Mouse (Mus musculus) stomach, embryonic 15.5 days (tissue): ENCODE results near the gene Mob2. TPM values are rescaled to one million over a fixed set of nuclear protein-coding genes. Genes with fewer than 3 reads are reported as not detected.

Source experiments
- ATAC-seq: fragments of 200-750 bp; cut with Nextera tagmentation; 2 replicates; pipeline ENCODE4 v1.8.0; 2017; ENCODE audit warnings: low read depth, moderate number of reproducible peaks, moderate TSS enrichment; ENCODE audit not compliant: insufficient read depth, low FRiP score
- H3K27ac ChIP-seq: fragments of 300-500 bp; sonication (generic); 2 replicates; pipeline ENCODE4 v1.5.1; 2015; ENCODE audit warnings: mild to moderate bottlenecking, inconsistent platforms
- H3K27me3 ChIP-seq: fragments of 300-500 bp; sonication (generic); replicated peaks from 2 replicates; pipeline ENCODE4 v1.6.1; 2015; ENCODE audit warnings: inconsistent platforms
- H3K36me3 ChIP-seq: fragments of 300-500 bp; sonication (generic); 2 replicates; pipeline ENCODE4 v1.6.1; 2015; ENCODE audit warnings: inconsistent platforms
- H3K4me1 ChIP-seq: fragments of 300-500 bp; sonication (generic); 2 replicates; pipeline ENCODE4 v1.6.1; 2015; ENCODE audit warnings: inconsistent platforms
- H3K4me2 ChIP-seq: fragments of 300-500 bp; sonication (generic); 2 replicates; pipeline ENCODE4 v1.6.1; 2015; ENCODE audit warnings: mild to moderate bottlenecking, inconsistent platforms
- H3K4me3 ChIP-seq: fragments of 300-500 bp; sonication (generic); replicated peaks from 2 replicates; pipeline ENCODE4 v1.5.1; 2015; ENCODE audit warnings: inconsistent platforms
- H3K9ac ChIP-seq: fragments of 300-500 bp; sonication (generic); 2 replicates; pipeline ENCODE4 v1.6.1; 2015; ENCODE audit warnings: inconsistent platforms
- H3K9me3 ChIP-seq: fragments of 300-500 bp; sonication (generic); 2 replicates; pipeline ENCODE4 v1.6.1; 2016; ENCODE audit warnings: inconsistent platforms
- WGBS: fragments of 180-500 bp; shearing (Covaris S2); methylation state at CpG from one replicate; pipeline ENCODE4 v1.1.7; 2015; 5-methylcytosine and 5-hydroxymethylcytosine counted together
- polyA plus RNA-seq: library from polyadenylated mRNA; unstranded; fragments of >200 nt; fragmentation: Nextera tagmentation; extraction: Ambion mirVana; gene quantifications from 2 replicates; pipeline ENCODE4 v1.2.1, GENCODE M21; 2015

The Mob2 gene
- polyA plus RNA-seq, result 65.2 and 67.8 TPM in 2 replicates

DNA sequence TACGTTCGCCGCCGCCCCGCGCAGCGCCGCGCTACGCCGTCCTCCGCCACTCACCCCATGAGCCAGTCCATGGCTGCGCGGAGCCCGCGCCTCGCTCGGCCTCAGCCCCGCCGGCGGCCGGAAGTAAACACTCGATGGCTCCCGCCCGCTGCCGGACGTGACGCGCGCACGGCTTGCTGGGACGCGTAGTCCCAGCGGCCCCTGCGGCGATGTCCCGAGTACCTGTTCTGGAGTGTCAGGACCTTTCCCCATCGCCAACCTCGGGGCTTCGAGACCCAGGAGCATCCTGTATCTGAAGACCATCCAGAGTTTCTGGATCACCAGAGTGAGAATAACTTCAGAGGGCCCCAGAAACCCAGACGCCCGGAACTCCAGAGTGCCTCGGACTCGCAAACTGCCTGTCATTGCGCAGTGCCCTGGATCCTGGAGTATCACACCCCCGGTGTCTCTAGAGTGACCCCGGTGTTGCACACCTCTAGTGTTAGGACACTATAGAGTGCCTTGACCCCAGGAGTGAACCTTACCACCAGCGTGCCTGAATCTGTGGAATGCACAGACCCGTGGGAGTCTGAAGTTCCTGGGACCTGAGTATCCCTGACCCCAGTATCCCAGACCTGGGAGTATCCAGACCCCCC is at the start of gene Mob2:
Mob2 (minus strand) TSS at position 135 of the 635 bp plus-strand sequence.
- Histone ChIP-seq H3K27ac (peak within 1 kb of the TSS; percentile 76), H3K36me3 (no peaks in the 10 kb centered on the region), H3K27me3 (no peaks in the 10 kb centered on the region), H3K4me1 (peaks cover 35% of the 10 kb centered on the region), H3K9me3 (no peaks in the 10 kb centered on the region), H3K4me2 (peak within 1 kb of the TSS; percentile 90), H3K4me3 (peak within 1 kb of the TSS; percentile 98), H3K9ac (peak within 1 kb of the TSS; percentile 97)
- WGBS, result under 1% methylated on average over 49 of the region's 49 CpGs
- ATAC-seq, result peak; percentile 92

DNA sequence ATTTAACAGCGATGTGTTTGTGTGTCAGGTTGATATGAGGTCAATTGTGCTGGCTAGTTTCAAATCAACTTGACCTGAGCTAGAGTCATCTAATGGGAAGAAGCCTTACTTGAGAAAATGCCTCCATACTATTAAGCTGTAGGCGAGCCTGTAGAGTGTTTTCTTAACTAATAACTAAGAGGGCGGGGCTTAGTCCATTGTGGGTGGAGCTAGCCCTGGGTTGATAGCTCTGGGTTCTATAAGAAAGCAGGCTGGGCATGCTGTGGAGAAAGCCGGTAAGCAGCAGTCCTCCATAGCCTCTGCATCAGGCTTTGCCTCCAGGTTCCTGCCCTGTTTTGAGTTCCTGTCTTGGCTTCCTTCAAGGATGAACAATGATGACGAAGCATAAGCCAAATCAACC is 43.9 kb upstream of the Mob2 start:
- no peak overlapping the region for H3K4me3 ChIP-seq
- H3K36me3 ChIP-seq, result no peaks in the 10 kb centered on the region
- H3K4me2 ChIP-seq, result no peak overlapping the region
- H3K9me3 ChIP-seq, result no peaks in the 10 kb centered on the region
- H3K27me3 ChIP-seq, result no peaks in the 10 kb centered on the region
- no peak overlapping the region for H3K27ac ChIP-seq
- H3K9ac ChIP-seq, result no peak overlapping the region
- ATAC-seq, result no peak
- no peaks in the 10 kb centered on the region for H3K4me1 ChIP-seq
- 53% methylated on average over 5 of the region's 5 CpGs for WGBS

DNA sequence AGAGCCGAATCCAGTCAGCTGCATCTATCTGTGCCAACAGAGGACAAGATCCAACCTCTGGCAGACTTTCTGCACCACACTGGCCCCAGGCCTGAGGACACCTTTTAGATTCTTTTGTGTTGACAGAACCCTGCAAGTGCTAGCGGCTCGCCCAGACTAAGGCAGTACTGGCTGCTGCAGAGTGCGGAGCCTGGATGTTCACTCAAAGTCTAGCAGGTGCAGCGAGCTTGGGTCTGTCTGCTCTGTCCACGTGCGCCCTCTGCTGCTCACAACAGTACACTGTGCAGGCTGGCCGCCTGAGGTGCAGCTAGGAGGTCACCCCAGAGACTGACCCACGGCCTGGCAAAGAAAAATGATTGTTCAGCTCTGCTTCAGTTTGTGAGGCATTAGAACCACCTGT is 36.9 kb upstream of the Mob2 start:
- WGBS, result 7% methylated on average over 9 of the region's 9 CpGs
- Histone ChIP-seq H3K27ac (no peak overlapping the region), H3K4me2 (no peak overlapping the region), H3K27me3 (peaks cover 44% of the 10 kb centered on the region), H3K4me1 (peaks cover 15% of the 10 kb centered on the region), H3K9ac (no peak overlapping the region), H3K36me3 (no peaks in the 10 kb centered on the region), H3K9me3 (no peaks in the 10 kb centered on the region), H3K4me3 (no peak overlapping the region)
- peak; percentile 59 for ATAC-seq

DNA sequence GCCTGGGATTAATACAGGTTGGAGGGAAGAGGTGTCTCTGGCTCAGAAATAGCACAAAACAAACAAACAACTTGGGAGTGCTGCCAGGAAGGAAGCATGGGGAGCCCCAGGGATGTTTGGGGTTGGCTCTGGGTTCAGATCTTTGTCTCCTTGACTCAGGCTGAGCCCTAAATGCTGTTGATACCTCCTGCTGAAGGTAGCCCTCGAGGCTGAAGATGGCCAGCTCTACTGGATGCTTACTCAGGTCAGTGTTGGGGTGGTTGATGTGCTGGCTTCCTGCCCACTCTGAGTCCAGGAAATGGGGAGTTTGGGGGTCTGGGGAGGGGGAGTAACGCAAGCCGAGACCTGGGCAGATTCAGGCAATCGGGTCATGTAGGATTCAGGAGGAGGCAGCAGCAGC is 35.8 kb upstream of the Mob2 start:
- Histone ChIP-seq H3K4me3 (no peak overlapping the region), H3K36me3 (no peaks in the 10 kb centered on the region), H3K9ac (no peak overlapping the region), H3K9me3 (no peaks in the 10 kb centered on the region), H3K4me1 (peaks cover 15% of the 10 kb centered on the region), H3K27ac (no peak overlapping the region), H3K4me2 (no peak overlapping the region), H3K27me3 (peaks cover 53% of the 10 kb centered on the region)
- 69% methylated on average over 4 of the region's 4 CpGs for WGBS
- ATAC-seq, result no peak

DNA sequence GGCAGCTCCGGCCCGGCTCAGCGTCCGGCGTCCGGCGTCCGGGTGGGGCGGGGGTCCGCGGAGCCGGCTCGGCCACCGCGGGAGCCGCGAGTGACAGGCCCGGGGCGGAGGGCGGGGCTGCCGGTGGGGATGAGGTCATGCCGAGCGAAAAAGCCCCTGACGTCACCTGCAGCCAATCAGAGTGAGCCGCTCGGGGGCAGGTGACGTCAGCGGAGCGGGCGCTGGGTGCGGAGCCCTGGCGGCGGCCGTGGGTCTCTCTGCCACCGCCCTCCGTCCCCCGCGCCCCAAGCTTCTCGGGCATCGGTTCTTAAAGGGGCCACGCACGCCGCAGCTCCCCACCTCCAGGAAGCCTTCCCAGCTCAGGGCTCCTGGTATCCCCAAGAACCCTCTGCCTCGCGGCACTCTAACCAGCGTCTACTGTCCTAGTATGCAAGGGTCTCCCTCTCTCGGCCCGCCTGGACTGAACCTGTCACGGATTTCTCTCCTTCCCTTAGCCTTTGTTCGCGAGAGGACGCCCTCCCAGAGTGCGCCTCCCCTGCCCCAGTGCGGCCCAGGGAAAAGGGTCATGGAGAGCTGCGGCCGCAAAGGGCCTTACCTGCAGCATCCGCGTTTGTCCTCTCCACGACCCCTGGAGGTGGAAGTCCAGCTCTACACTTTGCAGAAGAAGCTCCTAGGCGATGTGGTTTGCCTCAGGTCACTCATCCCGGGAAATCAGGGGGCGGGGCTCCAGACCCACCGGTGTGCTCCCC is 34.5 kb upstream of the Mob2 start, which contains the start of gene Dusp8:
Dusp8 (minus strand) TSS at position 661 of the 749 bp plus-strand sequence.
- H3K36me3 ChIP-seq, result no peaks in the 10 kb centered on the region
- H3K4me3 ChIP-seq, result peak within 1 kb of the TSS; percentile 70
- peak within 1 kb of the TSS; percentile 73 for H3K9ac ChIP-seq
- WGBS, result under 1% methylated on average over 60 of the region's 63 CpGs
- ATAC-seq, result peak; percentile 87
- H3K4me1 ChIP-seq, result peaks cover 15% of the 10 kb centered on the region
- H3K27ac ChIP-seq, result peak within 1 kb of the TSS; percentile 44; the same call in 1 of the 2 replicates
- H3K27me3 ChIP-seq, result peaks cover 57% of the 10 kb centered on the region
- no peaks in the 10 kb centered on the region for H3K9me3 ChIP-seq
- peak within 1 kb of the TSS; percentile 99 for H3K4me2 ChIP-seq

DNA sequence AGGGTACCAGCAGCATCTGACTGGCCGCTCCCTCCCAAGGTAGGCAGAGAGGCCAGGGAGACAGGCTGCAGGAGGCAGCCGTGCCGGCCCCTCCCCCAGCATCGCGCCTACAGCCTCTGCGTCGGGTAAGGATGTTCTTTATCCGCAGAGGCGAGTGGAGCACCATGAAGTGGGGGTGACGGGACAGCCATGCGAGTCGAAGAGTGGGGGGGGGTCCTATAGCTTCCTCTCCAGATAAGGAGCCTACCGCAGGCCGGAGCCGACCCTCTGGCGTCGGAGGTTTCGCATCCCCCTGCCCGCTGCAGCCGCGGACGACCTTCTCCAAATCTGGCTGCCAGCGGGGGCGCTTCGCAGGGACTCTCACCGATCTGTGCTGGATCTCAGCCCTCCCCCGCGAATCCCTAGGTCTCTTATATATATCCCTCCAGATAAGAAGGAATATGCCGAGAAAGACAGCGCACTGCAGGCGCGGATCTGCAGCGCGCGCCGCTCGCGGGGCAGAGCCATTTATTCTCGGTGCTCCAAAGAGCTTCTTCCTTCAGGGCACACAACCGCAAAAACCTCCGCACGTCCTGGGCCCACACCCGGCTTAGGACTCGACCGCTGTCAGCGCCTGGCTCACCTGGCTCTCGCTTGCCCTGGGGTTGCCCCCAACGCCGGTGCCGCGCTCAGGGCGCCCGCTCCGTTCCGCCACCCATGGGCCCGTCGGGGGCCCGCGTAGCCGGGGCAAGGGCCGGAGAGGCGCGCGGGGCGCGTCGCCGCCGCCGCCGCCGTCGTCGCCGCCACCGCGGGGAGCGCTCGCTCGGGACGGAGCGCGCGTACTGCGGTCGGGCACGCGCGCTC is 33.7 kb upstream of the Mob2 start:
- Histone ChIP-seq H3K27ac (peak overlapping the region; percentile 44; the same call in 1 of the 2 replicates), H3K4me3 (peak overlapping the region; percentile 70), H3K36me3 (no peaks in the 10 kb centered on the region), H3K4me1 (peaks cover 18% of the 10 kb centered on the region), H3K9me3 (no peaks in the 10 kb centered on the region), H3K27me3 (peaks cover 57% of the 10 kb centered on the region), H3K9ac (peak overlapping the region; percentile 73), H3K4me2 (peak overlapping the region; percentile 99)
- peak; percentile 19 for ATAC-seq
- under 1% methylated on average over 88 of the region's 89 CpGs for WGBS

DNA sequence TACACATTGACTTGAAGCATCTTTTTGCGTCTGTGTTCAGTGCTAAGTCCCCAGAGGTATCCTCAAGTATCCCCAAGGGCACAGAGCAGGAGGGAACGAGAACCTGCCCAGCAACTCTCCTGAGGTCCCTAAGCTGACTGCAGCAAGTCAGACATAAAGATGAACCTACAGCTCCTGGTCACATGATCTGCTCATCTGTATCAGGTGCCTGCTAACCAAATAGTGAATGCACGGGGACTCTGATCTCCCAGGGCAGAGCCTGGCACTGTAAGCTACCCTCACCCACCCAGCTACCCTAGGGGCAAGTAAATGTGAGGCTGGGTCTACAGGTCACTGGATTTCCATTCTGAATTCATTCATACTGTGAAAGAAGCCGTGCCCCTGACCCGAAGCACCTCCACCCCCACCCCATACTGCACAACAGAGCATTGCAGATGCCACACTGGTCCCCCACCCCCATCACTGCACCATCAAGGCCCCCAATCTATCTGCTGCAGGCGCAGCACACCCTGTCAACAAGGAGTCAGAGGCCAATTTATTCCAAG is 32.9 kb upstream of the Mob2 start:
- H3K9ac ChIP-seq, result peak overlapping the region; percentile 73; the same call in 1 of the 2 replicates
- ATAC-seq, result no peak
- H3K9me3 ChIP-seq, result no peaks in the 10 kb centered on the region
- peaks cover 57% of the 10 kb centered on the region for H3K27me3 ChIP-seq
- H3K4me3 ChIP-seq, result peak overlapping the region; percentile 70
- WGBS, result 29% methylated on average over 6 of the region's 6 CpGs
- H3K36me3 ChIP-seq, result no peaks in the 10 kb centered on the region
- no peak overlapping the region for H3K27ac ChIP-seq
- H3K4me2 ChIP-seq, result peak overlapping the region; percentile 99
- peaks cover 25% of the 10 kb centered on the region for H3K4me1 ChIP-seq

DNA sequence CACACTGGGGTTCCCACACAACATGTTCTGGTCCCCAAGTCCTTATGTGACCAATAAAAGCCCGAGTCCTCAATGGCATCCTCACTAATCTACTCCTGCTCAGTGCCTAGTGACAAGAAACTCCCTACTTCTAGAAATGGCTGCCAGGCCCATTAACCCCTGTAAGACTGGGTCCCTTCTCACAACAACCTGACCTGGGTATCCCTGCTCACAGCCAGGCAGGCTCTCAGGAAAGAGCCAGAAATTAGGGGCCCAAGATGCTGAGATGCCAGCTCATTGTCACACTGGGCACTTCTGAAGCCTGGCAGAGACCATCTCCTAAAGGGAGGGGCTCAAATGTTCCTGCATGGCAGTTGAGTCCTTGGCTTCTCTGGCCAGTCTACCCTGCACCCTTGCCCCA is 32.1 kb upstream of the Mob2 start:
- H3K27me3 ChIP-seq, result peaks cover 57% of the 10 kb centered on the region

DNA sequence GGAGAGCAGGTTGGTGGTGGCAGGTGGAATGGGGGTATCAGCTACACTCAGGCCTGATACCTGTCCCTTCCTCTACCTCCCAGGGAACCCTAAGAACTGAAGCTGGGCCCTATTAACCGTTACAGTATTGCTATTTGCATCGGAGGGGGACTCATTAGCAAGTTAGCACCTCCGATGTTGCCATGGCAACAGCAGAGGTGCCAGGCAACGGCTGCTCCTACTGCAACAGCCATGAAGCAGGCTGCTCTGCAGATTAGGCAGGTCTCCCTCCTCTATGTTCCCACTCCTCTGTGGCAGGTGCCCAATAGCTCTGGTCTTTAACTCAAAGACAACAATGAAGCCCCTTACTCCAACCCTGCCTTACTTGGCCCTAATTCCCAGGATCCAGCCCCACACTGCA is 31.0 kb upstream of the Mob2 start:
- ATAC-seq, result no peak
- Histone ChIP-seq H3K9me3 (no peaks in the 10 kb centered on the region), H3K9ac (no peak overlapping the region), H3K4me1 (peaks cover 30% of the 10 kb centered on the region), H3K27me3 (peaks cover 51% of the 10 kb centered on the region), H3K27ac (no peak overlapping the region), H3K36me3 (no peaks in the 10 kb centered on the region), H3K4me3 (no peak overlapping the region), H3K4me2 (no peak overlapping the region)
- 6% methylated on average over 4 of the region's 4 CpGs for WGBS

More for the DNA sequence above, 32.1 kb upstream of the Mob2 start:
- Histone ChIP-seq H3K9ac (no peak overlapping the region), H3K9me3 (no peaks in the 10 kb centered on the region), H3K4me2 (no peak overlapping the region), H3K27ac (no peak overlapping the region), H3K4me3 (no peak overlapping the region), H3K36me3 (no peaks in the 10 kb centered on the region), H3K4me1 (peaks cover 30% of the 10 kb centered on the region)
- 51% methylated on average over 1 of the region's 1 CpGs for WGBS
- ATAC-seq, result no peak

DNA sequence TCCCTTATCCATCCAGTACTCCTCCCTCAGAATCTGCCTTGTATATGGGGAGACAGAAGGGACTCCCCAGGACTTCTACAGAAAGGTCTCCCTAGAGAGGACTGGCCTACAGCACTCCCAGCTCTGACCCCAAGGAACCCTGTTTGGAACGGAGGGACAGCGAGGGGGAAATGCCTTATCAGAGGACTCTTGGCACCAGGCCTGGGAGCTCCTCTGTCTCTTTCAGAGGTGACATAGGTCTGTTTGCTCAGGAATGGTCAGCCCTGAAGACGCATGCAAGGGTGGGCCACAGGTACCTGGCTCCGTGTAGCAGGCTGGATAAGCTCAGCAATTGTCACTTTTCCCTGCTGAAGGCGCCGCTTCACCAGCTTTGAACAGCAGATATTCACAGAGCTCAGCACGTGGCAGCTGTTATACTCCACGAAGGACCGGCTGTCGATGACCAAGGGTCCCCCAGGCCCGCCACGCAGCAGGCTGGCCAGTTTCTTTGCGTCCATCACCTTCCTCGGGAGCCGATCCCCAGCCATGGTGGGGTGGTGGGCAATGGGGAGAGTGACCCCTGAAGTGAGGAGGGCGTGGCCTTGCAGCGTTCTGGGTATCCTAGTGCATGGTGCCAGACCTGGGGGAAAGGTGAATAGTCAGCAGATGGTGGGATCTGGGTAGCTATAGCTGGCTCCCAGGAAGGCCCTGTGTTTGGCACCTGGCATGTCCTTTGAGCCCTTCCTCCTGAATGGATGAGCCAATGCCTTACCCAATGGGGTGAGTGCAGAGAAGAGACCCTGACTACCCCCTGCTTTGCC is 29.0 kb upstream of the Mob2 start:
- Histone ChIP-seq H3K9ac (no peak overlapping the region), H3K27ac (no peak overlapping the region), H3K4me2 (no peak overlapping the region), H3K36me3 (no peaks in the 10 kb centered on the region), H3K27me3 (peaks cover 35% of the 10 kb centered on the region), H3K9me3 (no peaks in the 10 kb centered on the region), H3K4me3 (no peak overlapping the region), H3K4me1 (peaks cover 25% of the 10 kb centered on the region)
- ATAC-seq, result no peak
- 61% methylated on average over 17 of the region's 17 CpGs for WGBS

DNA sequence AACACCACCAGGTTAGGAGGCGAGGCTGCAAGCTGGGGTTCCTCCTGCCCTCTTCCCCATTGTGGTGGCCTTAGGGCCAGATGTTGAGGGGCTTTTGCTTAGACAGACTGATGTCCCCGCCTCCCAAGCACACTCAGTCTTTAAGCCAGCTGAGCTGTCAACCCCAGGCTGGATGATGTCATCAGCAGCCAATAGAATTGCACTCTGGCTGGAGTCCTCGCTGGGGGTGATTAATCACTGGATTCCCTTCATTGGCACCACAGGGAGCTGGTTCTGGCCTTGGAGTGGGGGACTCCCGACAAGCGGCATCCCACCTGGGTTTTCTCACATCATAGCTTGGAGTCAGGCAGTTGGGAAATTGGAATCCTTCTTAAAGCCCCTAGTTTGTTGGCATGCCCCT is 28.0 kb upstream of the Mob2 start:
- H3K36me3 ChIP-seq, result no peaks in the 10 kb centered on the region
- 10% methylated on average over 5 of the region's 5 CpGs for WGBS
- H3K4me1 ChIP-seq, result peaks cover 24% of the 10 kb centered on the region
- no peak overlapping the region for H3K9ac ChIP-seq
- H3K9me3 ChIP-seq, result no peaks in the 10 kb centered on the region
- H3K27me3 ChIP-seq, result peaks cover 33% of the 10 kb centered on the region
- H3K27ac ChIP-seq, result no peak overlapping the region
- no peak overlapping the region for H3K4me2 ChIP-seq
- ATAC-seq, result peak; percentile 48; the same call in 1 of the 2 replicates
- no peak overlapping the region for H3K4me3 ChIP-seq
